Mouse (Mus musculus) ES-Bruce4 (cell line): ENCODE data around the gene Rab31. TPM values are rescaled to one million over a fixed set of nuclear protein-coding genes. Genes with fewer than 3 reads are reported as not detected.

Experiments
- H3K27ac ChIP-seq: 2 replicates; pipeline ENCODE4 v1.5.1; 2012; ENCODE audit warnings: low read length, inconsistent platforms; ENCODE audit not compliant: insufficient read depth
- H3K27me3 ChIP-seq: 2 replicates; pipeline ENCODE4 v1.6.1; 2012; ENCODE audit warnings: mild to moderate bottlenecking, low read length, inconsistent platforms; ENCODE audit not compliant: control insufficient read depth, poor library complexity, insufficient read depth, severe bottlenecking
- H3K36me3 ChIP-seq: 2 replicates; pipeline ENCODE4 v1.6.1; 2012; ENCODE audit warnings: inconsistent platforms, mild to moderate bottlenecking, low read length, moderate library complexity; ENCODE audit not compliant: control insufficient read depth, poor library complexity, insufficient read depth, severe bottlenecking
- H3K4me1 ChIP-seq: one replicate; pipeline ENCODE4 v1.8.1; 2011; ENCODE audit warnings: low read length; ENCODE audit not compliant: control insufficient read depth, insufficient read depth
- H3K4me3 ChIP-seq: 2 replicates; pipeline ENCODE4 v1.5.1; 2011; ENCODE audit warnings: low read depth, mild to moderate bottlenecking, low read length
- H3K9ac ChIP-seq: 2 replicates; pipeline ENCODE4 v1.6.1; 2012; ENCODE audit warnings: low read depth, mild to moderate bottlenecking, inconsistent platforms; ENCODE audit not compliant: poor library complexity, severe bottlenecking
- H3K9me3 ChIP-seq: replicated peaks from 2 replicates; pipeline ENCODE4 v1.6.1; 2012; ENCODE audit warnings: mild to moderate bottlenecking, low read length, inconsistent platforms; ENCODE audit not compliant: control insufficient read depth, poor library complexity, insufficient read depth, severe bottlenecking
- CTCF ChIP-seq: IDR thresholded peaks from one replicate; pipeline ENCODE4 v1.8.1; 2011; ENCODE audit warnings: low read depth, low read length
- EP300 ChIP-seq: IDR thresholded peaks from 2 replicates; pipeline ENCODE4 v1.6.1; 2011; ENCODE audit warnings: low read depth, low read length; ENCODE audit not compliant: insufficient read depth
- POLR2A ChIP-seq: IDR thresholded peaks from one replicate; pipeline ENCODE4 v1.8.1; 2011; ENCODE audit warnings: low read length; ENCODE audit not compliant: insufficient read depth
- polyA plus RNA-seq: library from polyadenylated mRNA; stranded (reverse); fragments of >200 nt; gene quantifications from 2 replicates; pipeline ENCODE4 v1.2.4, GENCODE M21; 2011; ENCODE audit warnings: low read depth; ENCODE audit not compliant: missing spikeins, insufficient read depth, insufficient read length

Gene Rab31
- polyA plus RNA-seq, 1 experiment, result 18.7 TPM

DNA sequence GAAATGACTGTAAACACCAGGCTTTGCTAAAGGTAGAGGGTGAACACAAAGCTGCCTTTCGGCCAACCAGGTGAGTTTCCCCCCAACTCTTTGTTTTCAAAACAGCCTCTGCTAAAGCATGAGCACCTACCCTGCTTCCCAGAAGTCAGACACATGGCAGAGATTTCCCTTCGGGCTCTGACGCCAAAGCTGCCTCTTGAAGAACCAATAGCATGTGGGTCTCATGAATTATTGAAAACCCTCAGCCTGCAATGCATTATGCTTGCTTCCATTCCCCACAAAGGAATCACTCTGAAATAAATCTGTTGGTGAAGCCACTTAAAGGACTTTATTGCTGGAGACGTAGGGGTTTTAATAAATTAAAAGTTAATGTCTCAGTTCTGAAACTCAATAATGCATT, 72.5 kb downstream of the Rab31 start:
- Histone ChIP-seq H3K9ac (no peak overlapping the region), H3K4me1 (no peaks in the 10 kb centered on the region), H3K27ac (no peak overlapping the region), H3K9me3 (no peaks in the 10 kb centered on the region), H3K27me3 (no peaks in the 10 kb centered on the region), H3K36me3 (no peaks in the 10 kb centered on the region), H3K4me3 (no peak overlapping the region)
- no peak for TF ChIP-seq EP300
- TF ChIP-seq POLR2A, result no peak
- no peak for TF ChIP-seq CTCF

- no peak overlapping the region for H3K27ac ChIP-seq
- no peak overlapping the region for H3K9ac ChIP-seq
- no peaks in the 10 kb centered on the region for H3K4me1 ChIP-seq
- TF ChIP-seq CTCF, result no peak
- TF ChIP-seq EP300, result no peak
- TF ChIP-seq POLR2A, result no peak
- no peaks in the 10 kb centered on the region for H3K27me3 ChIP-seq
- H3K4me3 ChIP-seq, result no peak overlapping the region
- no peaks in the 10 kb centered on the region for H3K9me3 ChIP-seq
- H3K36me3 ChIP-seq, result no peaks in the 10 kb centered on the region
These were observed 74.6 kb downstream of the Rab31 start for GRCm38 (mm10) chr17:65697791-65698463.

DNA sequence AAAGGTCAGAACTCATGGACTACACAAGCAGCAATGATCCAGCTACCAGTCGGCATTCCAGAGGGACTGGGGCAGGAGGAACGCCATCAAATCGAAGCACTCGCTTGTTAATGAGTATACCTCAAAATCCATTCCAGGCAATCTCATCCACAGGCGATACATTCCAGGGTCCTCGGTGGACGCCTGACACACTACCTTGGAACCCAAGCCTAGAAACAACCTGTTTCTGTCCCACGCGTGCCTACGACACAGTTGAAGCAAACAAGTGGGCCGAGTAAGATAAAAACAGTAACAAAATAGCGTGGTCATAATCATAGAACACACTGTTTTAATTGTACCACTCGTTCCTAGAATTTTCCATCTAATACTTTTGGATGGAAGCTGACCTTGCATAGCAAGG, 75.6 kb downstream of the Rab31 start:
- TF ChIP-seq CTCF (no peak), POLR2A (no peak), EP300 (no peak)
- H3K4me1 ChIP-seq, result no peaks in the 10 kb centered on the region
- H3K27me3 ChIP-seq, result no peaks in the 10 kb centered on the region
- no peaks in the 10 kb centered on the region for H3K9me3 ChIP-seq
- H3K27ac ChIP-seq, result no peak overlapping the region
- H3K4me3 ChIP-seq, result no peak overlapping the region
- H3K36me3 ChIP-seq, result no peaks in the 10 kb centered on the region
- no peak overlapping the region for H3K9ac ChIP-seq

GRCm38 (mm10) chr17:65692276-65692675, 80.3 kb downstream of the Rab31 start:
- Histone ChIP-seq H3K9ac (no peak overlapping the region), H3K4me1 (no peaks in the 10 kb centered on the region), H3K4me3 (no peak overlapping the region), H3K9me3 (no peaks in the 10 kb centered on the region), H3K36me3 (no peaks in the 10 kb centered on the region), H3K27ac (no peak overlapping the region), H3K27me3 (no peaks in the 10 kb centered on the region)
- no peak for TF ChIP-seq POLR2A
- no peak for TF ChIP-seq EP300
- TF ChIP-seq CTCF, result no peak

DNA sequence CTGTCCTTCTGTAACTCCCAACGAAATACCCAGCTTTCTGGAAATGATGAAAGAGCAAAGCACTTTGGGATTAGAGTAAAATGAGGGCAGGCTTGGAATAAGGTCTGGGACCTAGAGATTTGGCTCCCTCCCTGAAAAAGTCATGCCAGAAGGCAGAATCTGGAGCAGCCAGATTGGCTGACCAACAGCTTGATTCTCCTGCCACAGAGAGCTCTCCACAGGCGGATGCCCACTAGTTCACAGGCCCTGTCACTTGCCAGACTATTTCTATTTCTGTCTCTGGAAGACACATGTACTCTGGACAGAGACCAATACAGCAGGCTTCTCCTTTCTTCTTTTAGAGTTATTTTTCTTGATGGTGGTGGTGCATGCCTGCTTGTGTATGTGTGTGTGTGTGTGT, 88.8 kb downstream of the Rab31 start:
- Histone ChIP-seq H3K27ac (no peak overlapping the region), H3K4me1 (peaks cover 1% of the 10 kb centered on the region), H3K27me3 (no peaks in the 10 kb centered on the region), H3K9ac (no peak overlapping the region), H3K9me3 (no peaks in the 10 kb centered on the region), H3K36me3 (no peaks in the 10 kb centered on the region), H3K4me3 (no peak overlapping the region)
- TF ChIP-seq EP300 (no peak), POLR2A (no peak), CTCF (no peak)

DNA sequence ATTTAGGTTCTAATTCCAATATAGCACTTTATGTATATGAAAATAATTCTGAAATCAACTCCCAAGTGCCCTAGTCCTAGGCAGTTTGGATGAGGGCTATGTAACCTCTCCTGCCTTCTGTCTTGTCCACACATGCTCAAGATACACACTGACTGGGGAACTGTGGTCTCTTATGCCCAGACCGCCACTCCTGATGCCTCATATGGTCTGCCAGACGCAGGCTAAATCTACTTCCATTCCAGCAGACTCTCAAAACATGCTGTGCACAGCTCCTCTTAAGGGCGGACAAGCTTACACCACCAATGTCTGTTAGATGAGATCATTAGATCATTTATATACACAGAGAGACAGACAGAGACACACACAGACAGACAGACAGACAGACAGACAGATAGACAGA, 89.2 kb downstream of the Rab31 start:
- H3K4me3 ChIP-seq, result no peak overlapping the region
- no peaks in the 10 kb centered on the region for H3K27me3 ChIP-seq
- no peak overlapping the region for H3K9ac ChIP-seq
- TF ChIP-seq EP300 (no peak), POLR2A (no peak), CTCF (no peak)
- H3K4me1 ChIP-seq, result peaks cover 1% of the 10 kb centered on the region
- no peaks in the 10 kb centered on the region for H3K9me3 ChIP-seq
- no peaks in the 10 kb centered on the region for H3K36me3 ChIP-seq
- no peak overlapping the region for H3K27ac ChIP-seq
